19 mouse cellular contexts compared by ENCODE assay signal in genomic region chr3:88120117-88120651, GRCm38 (mm10). TPM values are rescaled to one million over a fixed set of nuclear protein-coding genes. Genes with fewer than 3 reads are reported as not detected.
DNase-seq lines count a peak whose midpoint lies in the region; ATAC-seq and TF ChIP-seq lines count a peak whose summit lies in the region.
"Had no signal": no experiment of that assay in that cellular context is flagged by ENCODE, and none has a peak within 500 bp of the region (broad histone marks: within the 10 kb centered on the region; RNA-seq: fewer than 3 reads in every experiment).

No protein-coding gene starts in this region.

- peak; percentile 94 for DNase-seq in R1 (ENCODE audit: low read depth, low spot score)
- DNase-seq in heart, adult 11 months = peak; percentile 99
- DNase-seq in lung, postnatal 0 days (ENCODE audit: low spot score) = peak; percentile 77
- DNase-seq in forebrain, postnatal 0 days = no peak
- no peak for DNase-seq in spleen, postnatal 10 days (ENCODE audit: low spot score in 2 of 2)
- no peak for DNase-seq in right cerebral cortex, postnatal 36 days (ENCODE audit: low spot score in 2 of 2)
- DNase-seq: cerebellum, adult 18-20 months; embryo, embryonic 11 days; kidney, adult 18-20 months; kidney, postnatal 36 days; lung, embryonic 14.5 days; right cerebral cortex, postnatal 14 days; thymus, adult 2 months had no signal

- TF ChIP-seq CTCF in lung, postnatal 0 days (IDR thresholded peaks at IDR 0.05) = no peak
- TF ChIP-seq CTCF in forebrain, postnatal 0 days (IDR thresholded peaks at IDR 0.05; ENCODE audit: low read depth) = no peak
- TF ChIP-seq CTCF in intestine, postnatal 0 days (IDR thresholded peaks at IDR 0.05; ENCODE audit: low read depth) = no peak

- H3K4me2 ChIP-seq in heart, embryonic 15.5 days = no peak overlapping the region
- H3K4me2 ChIP-seq in lung, postnatal 0 days (replicated peaks; ENCODE audit: low read depth, low read length) = no peak overlapping the region
- no peak overlapping the region for H3K4me2 ChIP-seq in forebrain, postnatal 0 days (ENCODE audit: low read depth)
- H3K4me2 ChIP-seq in intestine, postnatal 0 days (replicated peaks; ENCODE audit: low read depth) = no peak overlapping the region
- H3K4me2 ChIP-seq: hindbrain, embryonic 12.5 days; limb, embryonic 13.5 days; lung, embryonic 14.5 days; midbrain, embryonic 12.5 days had no signal

- H3K9me3 ChIP-seq in heart, embryonic 15.5 days (replicated peaks) = no peaks in the 10 kb centered on the region
- H3K9me3 ChIP-seq in lung, postnatal 0 days (ENCODE audit: low read length) = no peaks in the 10 kb centered on the region
- no peaks in the 10 kb centered on the region for H3K9me3 ChIP-seq in forebrain, postnatal 0 days (ENCODE audit: low read length)
- H3K9me3 ChIP-seq in intestine, postnatal 0 days (ENCODE audit: control insufficient read depth) = no peaks in the 10 kb centered on the region
- H3K9me3 ChIP-seq: hindbrain, embryonic 12.5 days; limb, embryonic 13.5 days; midbrain, embryonic 12.5 days had no signal

- H3K4me1 ChIP-seq in heart, embryonic 15.5 days (replicated peaks) = peaks cover 26% of the 10 kb centered on the region
- H3K4me1 ChIP-seq in lung, postnatal 0 days (ENCODE audit: insufficient read depth, low read depth, low read length) = no peaks in the 10 kb centered on the region
- H3K4me1 ChIP-seq in forebrain, postnatal 0 days (ENCODE audit: insufficient read depth) = no peaks in the 10 kb centered on the region
- H3K4me1 ChIP-seq in intestine, postnatal 0 days (replicated peaks; ENCODE audit: control insufficient read depth, insufficient read depth, low read length) = no peaks in the 10 kb centered on the region
- H3K4me1 ChIP-seq: hindbrain, embryonic 12.5 days; limb, embryonic 13.5 days; midbrain, embryonic 12.5 days had no signal

- H3K27me3 ChIP-seq in heart, embryonic 15.5 days = no peaks in the 10 kb centered on the region
- H3K27me3 ChIP-seq in lung, postnatal 0 days (replicated peaks; ENCODE audit: insufficient read depth, low read length) = no peaks in the 10 kb centered on the region
- H3K27me3 ChIP-seq in forebrain, postnatal 0 days (ENCODE audit: insufficient read depth, low read length) = no peaks in the 10 kb centered on the region
- no peaks in the 10 kb centered on the region for H3K27me3 ChIP-seq in intestine, postnatal 0 days (replicated peaks; ENCODE audit: control insufficient read depth, insufficient read depth, low read length)
- H3K27me3 ChIP-seq: hindbrain, embryonic 12.5 days; limb, embryonic 13.5 days; midbrain, embryonic 12.5 days had no signal

- ATAC-seq in heart, embryonic 15.5 days (replicated peaks; ENCODE audit: insufficient number of reproducible peaks, insufficient read depth, low FRiP score, low read depth) = 0 out of 2 replicates have a peak, but pooled peaks have one; percentile 36
- ATAC-seq in lung, postnatal 0 days = peak; percentile 77
- no peak for ATAC-seq in forebrain, postnatal 0 days
- ATAC-seq in intestine, postnatal 0 days = no peak

- H3K36me3 ChIP-seq in heart, embryonic 15.5 days = peaks cover 35% of the 10 kb centered on the region
- H3K36me3 ChIP-seq in lung, postnatal 0 days (ENCODE audit: insufficient read depth, low read length) = 0 out of 2 replicates have a peak, but pooled peaks cover 5% of the 10 kb centered on the region
- no peaks in the 10 kb centered on the region for H3K36me3 ChIP-seq in forebrain, postnatal 0 days (ENCODE audit: insufficient read depth)
- H3K36me3 ChIP-seq in intestine, postnatal 0 days (ENCODE audit: control insufficient read depth, insufficient read depth) = peaks cover 27% of the 10 kb centered on the region

- 60% methylated on average over 19 of the region's 19 CpGs for WGBS in heart, embryonic 15.5 days
- 73% methylated on average over 19 of the region's 19 CpGs for WGBS in lung, postnatal 0 days
- WGBS in forebrain, postnatal 0 days = 91% methylated on average over 19 of the region's 19 CpGs
- WGBS in intestine, postnatal 0 days = 79% methylated on average over 19 of the region's 19 CpGs

- no peak overlapping the region for H3K4me3 ChIP-seq in heart, embryonic 15.5 days
- no peak overlapping the region for H3K4me3 ChIP-seq in lung, postnatal 0 days (ENCODE audit: low read depth, low read length)
- H3K4me3 ChIP-seq in forebrain, postnatal 0 days (ENCODE audit: low read depth, low read length) = no peak overlapping the region
- no peak overlapping the region for H3K4me3 ChIP-seq in intestine, postnatal 0 days (ENCODE audit: low read depth, low read length)
- H3K4me3 ChIP-seq: hindbrain, embryonic 12.5 days; limb, embryonic 13.5 days; midbrain, embryonic 12.5 days had no signal

- peak overlapping the region; percentile 82 for H3K27ac ChIP-seq in heart, embryonic 15.5 days
- H3K27ac ChIP-seq in lung, postnatal 0 days (ENCODE audit: low read length) = peak overlapping the region; percentile 26; the same call in 1 of the 2 replicates
- H3K27ac ChIP-seq in forebrain, postnatal 0 days (ENCODE audit: low read depth, low read length) = no peak overlapping the region
- no peak overlapping the region for H3K27ac ChIP-seq in intestine, postnatal 0 days (ENCODE audit: low read depth, low read length)
- H3K27ac ChIP-seq: hindbrain, embryonic 12.5 days; limb, embryonic 13.5 days; midbrain, embryonic 12.5 days had no signal

- no peak for TF ChIP-seq EP300 in lung, postnatal 0 days (IDR thresholded peaks at IDR 0.05)

- H3K9ac ChIP-seq in heart, embryonic 15.5 days = no peak overlapping the region
- H3K9ac ChIP-seq in lung, postnatal 0 days (replicated peaks; ENCODE audit: low read depth) = no peak overlapping the region
- H3K9ac ChIP-seq in forebrain, postnatal 0 days = no peak overlapping the region
- H3K9ac ChIP-seq in intestine, postnatal 0 days (ENCODE audit: low read depth, low read length) = no peak overlapping the region
- H3K9ac ChIP-seq: hindbrain, embryonic 12.5 days; limb, embryonic 13.5 days; lung, embryonic 14.5 days; midbrain, embryonic 12.5 days had no signal

RNA-seq across cellular contexts. Expression of gene Mef2d, which starts 22.0 kb away (rescaled TPM):
- 35.4 and 43.2 TPM in 2 replicates for polyA plus RNA-seq in heart, embryonic 15.5 days (2015; fragmentation: Nextera tagmentation; extraction: Ambion mirVana)
- 14.4 and 15.4 TPM in 2 replicates for polyA plus RNA-seq in lung, postnatal 0 days (2015; fragmentation: Nextera tagmentation; extraction: Ambion mirVana)
- 45.0 and 53.0 TPM in 2 replicates for total RNA-seq in forebrain, postnatal 0 days (2014; rRNA removed)
- polyA plus RNA-seq in forebrain, postnatal 0 days (2015; fragmentation: Nextera tagmentation; extraction: Ambion mirVana) = 30.9 and 34.0 TPM in 2 replicates
- 15.8 and 16.2 TPM in 2 replicates for polyA plus RNA-seq in intestine, postnatal 0 days (2015; fragmentation: Nextera tagmentation; extraction: Ambion mirVana)

RNA-seq across cellular contexts. Expression of gene Iqgap3, which starts 38.4 kb away (rescaled TPM):
- polyA plus RNA-seq in heart, embryonic 15.5 days (2015; fragmentation: Nextera tagmentation; extraction: Ambion mirVana) = 21.1 and 25.1 TPM in 2 replicates
- 0.92 and 1.6 TPM in 2 replicates for polyA plus RNA-seq in lung, postnatal 0 days (2015; fragmentation: Nextera tagmentation; extraction: Ambion mirVana)
- 3.1 and 6.8 TPM in 2 replicates for total RNA-seq in forebrain, postnatal 0 days (2014; rRNA removed)
- 1.6 and 2.0 TPM in 2 replicates for polyA plus RNA-seq in forebrain, postnatal 0 days (2015; fragmentation: Nextera tagmentation; extraction: Ambion mirVana)
- polyA plus RNA-seq in intestine, postnatal 0 days (2015; fragmentation: Nextera tagmentation; extraction: Ambion mirVana) = 4.3 TPM in 2 replicates

RNA-seq across cellular contexts. Expression of gene Ttc24, which starts 42.1 kb away (rescaled TPM):
- polyA plus RNA-seq in heart, embryonic 15.5 days (2015; fragmentation: Nextera tagmentation; extraction: Ambion mirVana) = 0.32 TPM in 1 of 2 replicates, not detected in the other
- not detected in 2 replicates for polyA plus RNA-seq in lung, postnatal 0 days (2015; fragmentation: Nextera tagmentation; extraction: Ambion mirVana)
- total RNA-seq in forebrain, postnatal 0 days (2014; rRNA removed) = 0.05 and 0.08 TPM in 2 replicates
- not detected in 2 replicates for polyA plus RNA-seq in forebrain, postnatal 0 days (2015; fragmentation: Nextera tagmentation; extraction: Ambion mirVana)
- not detected in 2 replicates for polyA plus RNA-seq in intestine, postnatal 0 days (2015; fragmentation: Nextera tagmentation; extraction: Ambion mirVana)
- total RNA-seq: layer of hippocampus, postnatal 25 days had no signal
- polyA plus RNA-seq: limb, embryonic 13.5 days; lung, embryonic 14.5 days; midbrain, embryonic 12.5 days had no signal

Comparison
In these comparisons a context has a peak if more than half of its experiments do, and no peak if none do; other contexts are left out.
1. DNase-seq: peak in R1 (single experiment), heart, adult 11 months (single experiment) and lung, postnatal 0 days (single experiment); none in forebrain, postnatal 0 days (single experiment), spleen, postnatal 10 days (0 of 2) and right cerebral cortex, postnatal 36 days (0 of 2).
2. ATAC-seq: peak in heart, embryonic 15.5 days (single experiment) and lung, postnatal 0 days (single experiment); none in forebrain, postnatal 0 days (single experiment) and intestine, postnatal 0 days (single experiment).
3. H3K27ac ChIP-seq: peak in heart, embryonic 15.5 days (single experiment) and lung, postnatal 0 days (single experiment); none in forebrain, postnatal 0 days (single experiment) and intestine, postnatal 0 days (single experiment).